Comparison of ENCODE assay signal across 13 mouse cellular contexts in the genomic region with DNA sequence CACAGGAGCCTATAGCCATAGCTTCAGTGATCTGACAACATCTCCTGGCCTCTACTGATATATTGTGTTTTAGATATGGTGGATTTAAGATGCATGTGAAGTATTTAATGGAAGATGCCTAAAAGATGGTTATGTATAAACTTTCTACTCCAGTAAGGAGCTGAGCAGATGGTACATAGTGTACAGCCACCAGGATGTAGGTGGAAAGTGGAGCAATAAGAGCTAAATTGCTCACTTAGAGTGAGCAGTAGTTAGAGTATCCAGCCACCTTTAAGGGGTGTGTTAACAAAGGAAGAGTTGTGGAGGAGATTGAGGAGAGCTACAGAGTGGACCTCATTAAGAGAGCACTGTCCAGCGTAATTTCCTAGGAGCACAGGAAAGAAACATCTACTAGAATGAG. TPM values are rescaled to one million over a fixed set of nuclear protein-coding genes. Genes with fewer than 3 reads are reported as not detected.
"Had no signal": no experiment of that assay in that cellular context is flagged by ENCODE, and none has a peak within 500 bp of the region (broad histone marks: within the 10 kb centered on the region; RNA-seq: fewer than 3 reads in every experiment).

No protein-coding gene starts in this region.

- DNase-seq: retina, postnatal 1 day; right cerebral cortex, adult 18-20 months; right cerebral cortex, postnatal 14 days; right cerebral cortex, postnatal 25 days; right cerebral cortex, postnatal 4 days; spleen, adult 18-20 months; thymus, adult 18-20 months; thymus, adult 2 months; thymus, postnatal 14 days; thymus, postnatal 25 days; thymus, postnatal 36 days; thymus, postnatal 4 days had no signal

RNA-seq across cellular contexts. Expression of a gene that starts 3.7 kb away (rescaled TPM):
- total RNA-seq: neutrophil, adult 5-6 weeks had no signal
